Mouse (Mus musculus): ENCODE measurements around the gene Bola1.

The Bola1 gene

GRCm38 (mm10) chr3:96219661-96220130 lies at the start of gene Bola1, which contains the start of gene Hist2h2ab:
TSS of gene Bola1 (minus strand) at chr3:96219709.
TSS of gene Hist2h2ab (plus strand) at chr3:96219865.
- peak; percentile 75 to 82 for DNase-seq

DNA sequence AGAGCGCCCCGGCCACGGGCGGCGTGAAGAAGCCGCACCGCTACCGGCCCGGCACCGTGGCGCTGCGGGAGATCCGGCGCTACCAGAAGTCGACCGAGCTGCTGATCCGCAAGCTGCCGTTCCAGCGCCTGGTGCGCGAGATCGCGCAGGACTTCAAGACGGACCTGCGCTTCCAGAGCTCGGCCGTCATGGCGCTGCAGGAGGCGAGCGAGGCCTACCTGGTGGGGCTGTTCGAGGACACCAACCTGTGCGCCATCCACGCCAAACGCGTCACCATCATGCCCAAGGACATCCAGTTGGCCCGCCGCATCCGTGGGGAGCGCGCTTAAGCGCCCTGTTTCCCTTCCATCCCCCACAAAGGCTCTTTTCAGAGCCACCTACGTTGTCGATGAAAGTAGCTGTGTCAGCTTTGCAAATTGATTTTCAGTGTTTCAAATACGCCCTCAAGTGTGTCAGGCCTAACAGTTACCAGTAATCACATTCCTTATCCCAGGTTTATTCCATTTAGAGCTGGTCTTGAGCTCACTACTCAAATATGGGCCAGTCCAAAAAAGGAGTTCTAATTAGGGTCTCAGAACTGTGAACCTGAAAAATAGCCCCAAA lies 49.4 kb upstream of the Bola1 start:
- DNase-seq, result peak; percentile 51 to 59

DNA sequence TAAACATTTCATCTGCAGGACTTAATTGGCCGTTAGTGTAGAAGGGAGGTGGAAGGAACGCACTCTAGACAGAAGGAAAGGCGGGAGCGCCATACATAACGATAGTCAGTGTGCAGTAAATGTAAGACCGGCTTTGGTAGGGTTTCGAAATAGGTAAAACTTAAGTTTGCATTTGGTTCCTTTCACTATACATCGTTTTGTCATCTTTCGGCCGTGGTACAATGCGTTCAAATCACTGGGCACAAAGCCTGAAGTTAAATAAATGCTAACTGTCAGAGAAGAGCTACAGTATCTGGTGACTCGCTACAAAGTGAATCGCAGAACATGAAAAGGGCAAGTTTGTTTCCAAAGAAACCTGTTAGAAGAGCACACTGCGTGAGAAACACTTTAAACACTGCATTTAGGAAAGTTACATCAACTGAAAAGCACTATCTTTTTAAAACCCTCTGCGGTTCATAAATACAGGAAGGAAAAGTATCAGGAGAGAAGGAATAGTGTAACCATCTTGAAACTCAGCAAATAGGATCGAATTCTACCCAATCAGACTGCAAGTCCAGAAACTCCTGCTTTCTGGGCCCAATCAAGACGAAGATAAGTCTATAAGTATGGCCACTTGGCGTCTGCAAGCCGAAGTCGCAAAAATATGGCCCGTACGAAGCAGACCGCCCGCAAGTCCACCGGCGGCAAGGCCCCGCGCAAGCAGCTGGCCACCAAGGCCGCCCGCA lies 48.7 kb upstream of the Bola1 start, which contains the start of gene Hist2h3b:
Gene Hist2h3b, plus strand, starts transcription at position 604 of the 725 bp plus-strand sequence.
- peak; percentile 75 to 79 for DNase-seq

GRCm38 (mm10) chr3:96267541-96267940 lies 48.0 kb upstream of the Bola1 start:
- no peak for DNase-seq

GRCm38 (mm10) chr3:96266132-96266710 lies 46.7 kb upstream of the Bola1 start:
- no peak for DNase-seq

- no peak for DNase-seq
Observed at GRCm38 (mm10) chr3:96264404-96264949, 45.0 kb upstream of the Bola1 start.

GRCm38 (mm10) chr3:96263558-96264403 lies 44.3 kb upstream of the Bola1 start:
- DNase-seq, result peak; percentile 66 to 70

GRCm38 (mm10) chr3:96262979-96263550 lies 43.6 kb upstream of the Bola1 start, which contains the start of gene Hist2h4:
TSS of gene Hist2h4 (minus strand) at chr3:96263311.
- DNase-seq, result peak; percentile 96 to 97

DNA sequence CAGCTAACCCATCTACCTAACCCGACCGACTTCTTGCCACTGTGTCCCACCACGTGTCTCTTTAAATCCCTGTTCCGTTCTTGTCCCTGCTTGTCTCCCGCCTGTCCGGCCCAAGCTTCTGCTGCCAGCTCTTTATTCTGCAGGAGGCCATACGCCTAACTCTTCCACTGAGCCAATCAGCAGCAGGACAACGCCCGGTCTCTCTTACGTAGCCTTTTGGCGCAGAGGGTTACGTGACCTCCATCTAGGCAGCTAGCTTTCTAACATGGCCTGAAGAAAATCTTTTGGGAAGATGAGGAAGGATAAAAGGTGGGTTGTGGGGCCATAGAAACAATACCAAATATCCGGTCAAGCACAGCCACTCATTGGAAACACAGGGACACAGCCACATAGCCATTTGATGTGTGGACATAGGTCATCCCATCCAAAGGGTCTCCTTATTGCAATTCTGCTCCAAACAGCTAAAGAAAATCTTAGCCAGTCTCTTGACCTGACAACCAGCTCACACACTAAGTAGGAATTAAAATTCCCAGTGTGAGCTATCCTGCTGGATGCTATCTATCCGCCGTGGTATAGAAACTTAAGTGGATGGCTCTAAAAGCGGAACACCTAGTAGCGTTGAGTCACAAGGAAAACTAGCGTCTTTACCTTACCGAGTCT lies 42.8 kb upstream of the Bola1 start:
- DNase-seq, result peak; percentile 71 to 75

GRCm38 (mm10) chr3:96261623-96262022 lies 42.1 kb upstream of the Bola1 start:
- DNase-seq, result peak in 1 of 2 experiments; percentile 22

GRCm38 (mm10) chr3:96260220-96260619 lies 40.7 kb upstream of the Bola1 start:
- no peak for DNase-seq

DNA sequence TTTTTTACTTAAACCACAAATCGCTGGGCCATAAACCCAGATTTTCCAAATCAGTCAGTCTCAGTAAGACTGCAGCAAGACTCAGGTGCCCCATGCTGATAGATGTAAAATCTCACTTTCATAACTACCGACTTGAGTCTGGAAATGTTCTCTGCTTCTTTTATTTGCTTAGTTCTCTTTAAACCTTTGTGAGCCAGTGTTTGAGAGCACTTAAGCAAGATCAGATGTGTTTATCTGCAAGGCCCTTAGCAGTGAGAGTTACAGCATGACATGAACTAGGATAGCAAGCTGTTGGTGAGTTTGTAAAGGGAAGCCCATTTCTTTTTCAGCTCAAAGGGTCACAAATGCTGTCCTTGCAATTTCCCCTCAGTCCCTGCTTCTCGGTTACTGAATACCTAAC lies 37.7 kb upstream of the Bola1 start:
- DNase-seq, result no peak

DNA sequence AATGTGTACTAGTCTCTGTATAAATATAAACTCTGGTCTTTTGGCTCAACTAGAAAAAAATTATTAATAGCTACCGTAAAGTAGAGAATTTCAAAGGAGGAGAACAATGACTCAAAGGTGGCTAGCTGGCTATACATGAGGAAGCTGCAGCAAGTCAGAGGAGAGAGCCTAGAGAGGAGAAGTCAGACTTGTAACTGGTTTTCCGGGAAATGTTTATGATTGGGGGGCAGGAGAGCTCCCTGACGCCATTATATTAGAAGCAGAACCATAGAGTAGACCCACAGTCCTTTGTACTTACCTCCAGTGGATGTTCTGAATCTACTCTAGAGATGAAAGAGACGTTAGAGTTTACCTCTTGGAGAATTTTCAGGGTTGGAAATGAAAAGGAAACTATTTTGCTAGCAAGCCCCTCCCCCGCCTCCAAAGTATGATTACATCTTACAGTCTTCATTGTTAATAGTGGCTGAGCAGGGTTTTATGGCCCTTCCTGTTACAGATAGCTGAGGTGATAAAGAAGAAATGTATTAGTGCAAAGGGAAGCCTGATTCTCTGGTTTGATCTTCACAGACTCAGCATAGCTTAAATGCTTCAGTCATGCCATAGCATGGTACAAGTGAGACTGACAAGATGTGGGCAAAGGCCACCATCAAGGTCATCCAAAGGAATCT lies 36.6 kb upstream of the Bola1 start:
- no peak for DNase-seq

- DNase-seq, result no peak
Observed at GRCm38 (mm10) chr3:96254683-96255355, 35.3 kb upstream of the Bola1 start.

GRCm38 (mm10) chr3:96251787-96252186 lies 32.3 kb upstream of the Bola1 start:
- peak; percentile 35 to 42 for DNase-seq

GRCm38 (mm10) chr3:96250890-96251289 lies 31.4 kb upstream of the Bola1 start:
- no peak for DNase-seq

GRCm38 (mm10) chr3:96249034-96249345 lies 29.5 kb upstream of the Bola1 start:
- no peak for DNase-seq

- no peak for DNase-seq
Observed at GRCm38 (mm10) chr3:96248141-96249033, 28.9 kb upstream of the Bola1 start.

DNA sequence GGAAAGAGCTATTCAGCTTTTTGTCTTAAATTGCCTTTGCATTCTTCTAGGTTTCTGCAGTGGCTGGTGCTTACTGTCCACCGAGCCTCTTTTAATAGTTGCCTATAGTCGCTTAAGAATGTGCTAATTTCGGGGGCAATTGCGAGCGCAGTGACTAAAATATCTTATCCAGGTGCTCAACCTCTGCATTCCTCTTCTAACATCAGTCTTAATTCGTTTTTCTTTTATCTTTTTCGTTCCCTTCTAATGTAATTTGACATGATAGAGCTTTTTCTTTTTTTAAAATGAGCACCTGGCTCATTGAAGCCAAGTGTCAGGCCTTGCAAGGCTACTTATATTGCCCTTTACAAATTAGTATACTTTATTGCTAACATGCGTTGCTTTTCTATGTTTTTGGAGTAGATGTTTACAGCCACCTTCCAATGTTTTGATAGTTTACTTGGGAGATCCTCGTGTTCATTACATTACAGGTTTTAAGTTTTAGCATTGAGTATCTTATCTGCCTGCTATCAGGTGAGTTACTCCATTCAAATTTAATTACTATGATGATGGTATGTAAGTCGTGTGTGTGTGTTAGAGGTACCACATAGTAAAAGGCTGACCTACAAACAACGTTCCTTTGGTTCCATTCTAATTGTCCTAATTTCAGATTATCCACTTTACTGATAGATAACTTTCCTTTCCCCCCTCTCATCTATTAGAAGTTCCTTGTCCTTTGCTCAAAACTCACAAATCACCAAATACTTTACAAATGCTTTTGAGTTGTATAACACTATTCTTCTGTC lies 28.0 kb upstream of the Bola1 start:
- no peak for DNase-seq
